Mouse (Mus musculus) olfactory bulb, adult 2 months (tissue): Measurements from ENCODE around the gene Zbed5. TPM values are rescaled to one million over a fixed set of nuclear protein-coding genes. Genes with fewer than 3 reads are reported as not detected.

Source experiments
- H3K27ac ChIP-seq: fragments of 200-500 bp; 2 replicates; pipeline ENCODE4 v1.5.1; 2012; ENCODE audit warnings: low read depth, low read length; ENCODE audit not compliant: insufficient read depth
- H3K4me1 ChIP-seq: fragments of 200-500 bp; 2 replicates; pipeline ENCODE4 v1.6.1; 2012; ENCODE audit warnings: low read length; ENCODE audit not compliant: control insufficient read depth, insufficient read depth
- H3K4me3 ChIP-seq: fragments of 200-500 bp; 2 replicates; pipeline ENCODE4 v1.5.1; 2012; ENCODE audit warnings: mild to moderate bottlenecking, low read depth, low read length, moderate library complexity; ENCODE audit not compliant: insufficient read depth
- CTCF ChIP-seq: fragments of 200-500 bp; IDR thresholded peaks from 2 replicates; pipeline ENCODE4 v1.5.1; 2012; ENCODE audit warnings: low read depth, mild to moderate bottlenecking, low read length, moderate library complexity; ENCODE audit not compliant: insufficient read depth
- POLR2A ChIP-seq: fragments of 200-500 bp; IDR thresholded peaks from 2 replicates; pipeline ENCODE4 v1.6.1; 2012; ENCODE audit warnings: mild to moderate bottlenecking, low read depth, low read length, moderate library complexity; ENCODE audit not compliant: insufficient read depth
- WGBS: fragments of 180-500 bp; shearing (Covaris S2); methylation state at CpG from one replicate; pipeline ENCODE4 v1.1.7; 2018; 5-methylcytosine and 5-hydroxymethylcytosine counted together
- polyA plus RNA-seq: library from polyadenylated mRNA; stranded (reverse); fragments of >200 nt; gene quantifications from 2 replicates; pipeline ENCODE4 v1.2.4, GENCODE M21; 2012; ENCODE audit warnings: low replicate concordance; ENCODE audit not compliant: missing spikeins, insufficient read depth, insufficient read length

The Zbed5 gene
- polyA plus RNA-seq, 1 experiment = not detected

- no peak overlapping the region for H3K4me3 ChIP-seq
These were observed 26.1 kb upstream of the Zbed5 start for GRCm38 (mm10) chr5:129869238-129869995.

GRCm38 (mm10) chr5:129871238-129871637, 24.3 kb upstream of the Zbed5 start:
- no peak overlapping the region for H3K27ac ChIP-seq

More at GRCm38 (mm10) chr5:129869238-129869995, 26.1 kb upstream of the Zbed5 start:
- H3K4me1 ChIP-seq = peaks cover 2% of the 10 kb centered on the region
- H3K27ac ChIP-seq = no peak overlapping the region
- TF ChIP-seq POLR2A (no peak), CTCF (no peak)
- WGBS = 90% methylated on average over 19 of the region's 19 CpGs

GRCm38 (mm10) chr5:129873942-129874341, 21.6 kb upstream of the Zbed5 start:
- TF ChIP-seq CTCF (no peak), POLR2A (no peak)
- Histone ChIP-seq H3K4me3 (no peak overlapping the region), H3K4me1 (no peaks in the 10 kb centered on the region), H3K27ac (no peak overlapping the region)
- 88% methylated on average over 12 of the region's 12 CpGs for WGBS

More at GRCm38 (mm10) chr5:129871238-129871637, 24.3 kb upstream of the Zbed5 start:
- no peak for TF ChIP-seq CTCF
- no peak for TF ChIP-seq POLR2A
- 87% methylated on average over 2 of the region's 2 CpGs for WGBS
- Histone ChIP-seq H3K4me1 (no peaks in the 10 kb centered on the region), H3K4me3 (no peak overlapping the region)

- Histone ChIP-seq H3K4me1 (no peaks in the 10 kb centered on the region), H3K27ac (no peak overlapping the region), H3K4me3 (no peak overlapping the region)
- 78% methylated on average over 11 of the region's 11 CpGs for WGBS
- no peak for TF ChIP-seq POLR2A
- TF ChIP-seq CTCF = no peak
These were observed 20.4 kb upstream of the Zbed5 start for GRCm38 (mm10) chr5:129875098-129875497.

GRCm38 (mm10) chr5:129877731-129878455, 17.6 kb upstream of the Zbed5 start:
- no peak overlapping the region for H3K27ac ChIP-seq
- no peak overlapping the region for H3K4me3 ChIP-seq
- no peaks in the 10 kb centered on the region for H3K4me1 ChIP-seq
- 62% methylated on average over 9 of the region's 9 CpGs for WGBS
- no peak for TF ChIP-seq POLR2A
- TF ChIP-seq CTCF = no peak

- no peaks in the 10 kb centered on the region for H3K4me1 ChIP-seq
- TF ChIP-seq CTCF (no peak), POLR2A (no peak)
- no peak overlapping the region; the same call in 1 of the 2 replicates for H3K4me3 ChIP-seq
- H3K27ac ChIP-seq = no peak overlapping the region; the same call in 1 of the 2 replicates
- 44% methylated on average over 2 of the region's 2 CpGs for WGBS
These were observed 16.6 kb upstream of the Zbed5 start for GRCm38 (mm10) chr5:129878946-129879345.

- H3K27ac ChIP-seq = no peak overlapping the region
- no peaks in the 10 kb centered on the region for H3K4me1 ChIP-seq
- H3K4me3 ChIP-seq = no peak overlapping the region
- TF ChIP-seq POLR2A (no peak), CTCF (no peak)
- 67% methylated on average over 3 of the region's 3 CpGs for WGBS
These were observed 15.6 kb upstream of the Zbed5 start for GRCm38 (mm10) chr5:129879888-129880287.

GRCm38 (mm10) chr5:129886271-129886670, 9.3 kb upstream of the Zbed5 start:
- 25% methylated on average over 10 of the region's 10 CpGs for whole genome bisulfite sequencing
- H3K27ac ChIP-seq = no peak overlapping the region
- no peak for TF ChIP-seq CTCF
- no peak for TF ChIP-seq POLR2A
- H3K4me3 ChIP-seq = peak overlapping the region; percentile 45
- peaks cover 6% of the 10 kb centered on the region; the same call in 1 of the 2 replicates for H3K4me1 ChIP-seq
